Mouse (Mus musculus): ENCODE measurements around the gene Ackr1.

Ackr1 gene

DNA sequence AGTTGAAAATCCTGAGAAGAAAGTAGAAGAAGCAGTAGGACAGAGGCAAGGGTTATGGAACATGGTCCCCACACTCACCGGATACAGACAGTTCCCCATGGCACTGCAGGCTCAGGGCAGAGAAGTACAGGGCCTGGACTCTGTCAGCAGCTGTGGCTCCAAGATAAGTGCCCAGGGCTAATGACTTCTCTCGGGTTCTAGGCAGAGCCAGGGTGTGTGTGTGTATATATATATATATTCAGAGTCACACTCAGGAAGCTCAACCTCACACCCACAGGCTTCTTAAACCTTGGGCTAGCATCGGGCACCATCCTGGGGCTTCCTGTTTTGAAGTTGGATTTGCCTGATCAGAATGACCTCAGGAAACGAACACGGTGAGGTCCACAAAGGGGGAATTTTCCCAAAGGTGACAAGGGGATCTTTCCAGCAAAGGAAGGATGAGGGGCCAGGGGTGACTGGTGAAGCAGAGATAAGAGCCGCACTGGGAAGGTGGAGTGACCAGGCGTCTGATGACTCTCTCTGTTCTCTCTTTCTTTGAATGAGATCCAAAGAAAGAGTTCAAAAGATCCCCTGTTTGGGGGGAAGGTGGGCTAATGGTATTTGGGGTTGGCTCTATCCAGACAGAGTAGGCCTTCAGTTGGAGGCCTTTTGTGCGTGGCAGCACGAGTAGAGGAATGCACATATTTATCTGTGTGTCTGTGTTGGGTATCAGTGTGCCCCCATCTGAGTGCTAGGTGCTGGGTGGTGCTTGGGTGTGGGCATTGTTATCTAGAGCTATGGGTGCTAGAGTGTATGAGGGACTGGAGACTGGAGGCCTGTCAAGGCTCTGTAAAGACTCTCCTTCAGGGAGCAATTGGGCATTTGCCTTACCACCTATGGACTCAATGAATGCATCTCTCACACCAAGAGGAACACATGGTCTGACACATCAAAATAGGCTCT, at the start of gene Ackr1:
Ackr1 (minus strand) TSS at position 439 of the 942 bp plus-strand sequence.
- DNase-seq (ENCODE audit: low read depth, low spot score) = no peak

DNA sequence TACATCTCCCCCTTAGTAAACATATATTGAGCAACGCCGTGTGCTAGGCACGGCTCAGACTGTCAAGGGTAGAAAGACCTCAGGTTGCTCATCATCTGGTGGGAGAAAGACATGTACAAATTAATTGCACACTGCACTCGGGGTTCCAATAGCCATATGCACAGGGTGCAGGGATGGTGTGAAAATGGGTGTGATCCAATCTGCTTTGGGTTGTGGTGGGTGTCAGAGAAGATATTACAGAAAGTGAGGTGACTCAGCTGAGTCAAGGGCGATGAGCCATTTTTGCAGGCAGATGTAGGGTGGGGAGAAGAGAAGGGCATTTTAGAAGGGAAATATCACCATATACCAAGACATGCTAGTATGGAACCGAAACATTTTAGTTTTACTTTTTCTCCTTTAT, 47.9 kb upstream of the Ackr1 start:
- no peak for DNase-seq (ENCODE audit: low read depth, low spot score)

DNA sequence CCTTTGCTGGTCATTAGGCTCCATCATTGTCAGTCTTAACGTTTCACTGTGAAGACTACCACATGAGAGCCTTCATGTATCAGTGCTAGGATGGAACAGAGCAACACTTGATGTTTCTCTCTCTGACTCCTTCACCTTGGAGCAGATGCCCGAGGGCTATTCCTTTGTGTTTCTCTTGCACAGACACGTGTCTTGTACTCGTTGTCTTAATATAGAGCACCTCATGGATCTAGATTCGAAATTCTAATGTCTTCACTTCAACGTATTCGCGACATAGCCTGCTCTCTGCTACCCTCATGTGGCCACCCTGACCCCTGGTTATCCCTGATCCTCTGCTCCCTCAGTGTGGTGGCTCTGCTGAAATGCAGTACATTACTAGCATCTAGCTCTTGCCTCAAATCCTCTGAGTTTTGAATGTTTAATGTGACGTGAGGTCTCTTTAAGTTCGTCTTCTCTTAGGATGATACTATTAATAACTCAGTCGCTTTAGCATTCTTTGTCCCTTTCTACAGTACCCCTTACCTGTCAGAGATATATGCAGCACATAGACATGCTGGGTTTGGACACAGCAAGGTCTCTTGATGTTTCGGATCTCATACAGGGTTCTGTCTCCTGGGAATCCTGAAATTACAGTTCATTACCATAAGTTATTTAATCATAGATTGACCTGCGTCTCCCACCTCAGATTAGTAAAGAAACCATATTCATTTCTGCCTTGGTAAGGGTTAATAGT, 44.0 kb upstream of the Ackr1 start:
- DNase-seq (ENCODE audit: low read depth, low spot score) = peak; percentile 62

DNA sequence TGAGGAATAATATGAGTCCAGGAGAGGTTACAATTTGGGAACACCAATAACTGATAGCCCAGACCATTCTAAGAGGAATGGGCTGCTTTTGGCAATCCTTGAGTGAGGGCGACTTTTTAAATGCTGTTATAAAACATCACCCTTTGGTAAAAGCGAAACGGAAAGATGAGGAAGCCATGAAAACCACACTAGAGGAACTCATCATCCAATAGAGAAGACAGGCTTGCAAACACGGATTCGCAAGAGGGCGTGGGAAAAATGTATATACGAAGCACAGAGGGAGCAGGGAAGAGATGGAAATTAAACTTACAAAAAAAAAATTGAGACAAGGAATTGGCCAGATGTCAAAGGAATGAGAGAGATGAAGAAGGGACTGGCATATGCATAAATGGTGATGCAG, 40.5 kb upstream of the Ackr1 start:
- DNase-seq (ENCODE audit: low read depth, low spot score) = no peak

DNA sequence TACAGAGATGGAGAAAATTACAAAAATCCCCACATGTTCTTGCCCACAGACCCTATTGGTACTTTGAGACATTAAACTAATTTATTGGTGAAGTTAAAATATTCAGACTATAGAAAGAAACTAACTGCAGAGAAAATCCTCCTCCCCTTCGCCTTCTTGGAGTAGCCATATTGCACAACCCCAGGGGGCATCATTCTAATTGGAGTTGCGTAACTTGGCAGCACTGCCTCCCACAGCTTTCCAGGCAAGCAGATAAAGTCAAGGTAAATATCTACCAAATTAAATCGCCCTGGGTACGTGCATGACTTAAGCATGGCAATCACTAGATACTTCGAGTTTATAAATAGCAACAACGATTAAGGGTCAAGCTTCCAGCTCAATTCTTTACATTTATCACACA, 38.0 kb upstream of the Ackr1 start:
- DNase-seq (ENCODE audit: low read depth, low spot score) = no peak

DNA sequence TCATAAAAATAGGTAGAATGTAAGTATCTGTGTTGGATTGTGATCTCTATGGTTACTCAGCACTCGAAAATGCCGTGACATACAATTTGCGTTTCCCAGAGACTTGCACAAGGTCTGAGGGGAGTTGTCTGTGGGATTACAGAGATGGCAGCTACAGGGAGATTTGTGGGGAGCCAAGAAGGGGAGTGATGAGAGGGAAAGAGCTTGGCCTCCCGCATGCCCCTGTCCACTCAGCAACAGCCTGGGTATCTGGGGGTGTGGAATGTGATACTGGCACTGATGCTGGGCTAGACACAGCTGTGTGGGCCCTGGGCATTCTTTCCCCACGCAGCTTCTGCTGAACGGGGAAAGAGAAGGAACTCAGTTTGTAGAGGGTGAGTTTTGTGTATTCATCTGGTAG, 36.9 kb upstream of the Ackr1 start:
- DNase-seq (ENCODE audit: low read depth, low spot score) = no peak

DNA sequence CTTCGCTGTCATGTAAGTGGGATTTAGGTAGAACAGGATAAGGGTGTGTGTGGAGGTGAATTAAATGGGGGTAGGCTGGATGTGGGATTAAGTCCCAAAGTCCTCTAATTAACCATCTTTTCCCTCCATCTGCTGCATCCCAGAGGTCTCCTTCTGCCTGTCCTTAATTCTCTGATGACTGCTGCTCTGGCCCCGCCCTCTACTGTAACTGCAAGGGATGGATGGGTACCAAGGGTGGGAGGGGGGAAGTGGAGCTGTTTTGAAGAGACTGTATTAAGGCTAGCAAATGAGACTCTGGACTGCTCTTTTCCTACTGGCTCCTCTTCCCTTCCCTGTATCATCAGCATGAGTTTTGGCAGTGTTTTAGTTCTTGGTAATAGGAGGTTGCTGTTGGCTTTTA, 36.1 kb upstream of the Ackr1 start:
- DNase-seq (ENCODE audit: low read depth, low spot score) = no peak

DNA sequence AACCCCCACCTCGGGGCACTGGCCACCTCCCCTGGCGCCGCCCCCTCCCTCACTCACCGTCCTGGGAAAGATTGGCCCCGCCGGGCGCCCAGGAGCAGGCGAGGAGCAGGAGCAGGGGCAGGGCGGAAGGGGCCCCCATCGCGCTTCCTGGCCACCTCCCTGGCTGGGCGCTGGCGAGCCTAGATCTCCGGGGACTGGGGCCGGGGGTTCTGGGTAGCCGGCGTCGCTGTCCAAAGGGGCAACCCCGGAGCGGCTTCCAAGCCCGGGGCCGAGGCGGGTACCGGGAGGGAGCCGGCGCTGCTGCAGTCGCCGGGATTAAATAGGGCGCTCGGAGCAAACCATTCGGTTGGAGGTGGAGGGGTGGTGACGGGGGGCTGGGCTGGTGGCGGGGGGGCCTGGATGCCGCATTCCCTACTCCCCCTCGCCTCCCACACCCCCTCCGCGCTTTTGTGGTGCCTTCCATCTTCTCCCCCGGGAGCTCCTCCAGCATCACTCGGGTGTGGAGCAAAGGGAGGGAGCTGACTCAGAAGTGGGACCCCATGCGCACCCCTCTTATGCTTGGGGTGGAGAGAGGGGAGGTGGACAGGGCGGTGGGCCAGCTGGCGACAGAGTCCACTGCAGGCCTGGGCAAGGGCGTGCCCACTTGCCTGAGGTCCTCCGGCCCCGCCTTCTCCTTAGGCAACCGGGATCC, 34.0 kb upstream of the Ackr1 start, which contains the start of gene Cadm3:
Cadm3 (minus strand) TSS at position 340 of the 691 bp plus-strand sequence.
- peak; percentile 18 for DNase-seq (ENCODE audit: low read depth, low spot score)

DNA sequence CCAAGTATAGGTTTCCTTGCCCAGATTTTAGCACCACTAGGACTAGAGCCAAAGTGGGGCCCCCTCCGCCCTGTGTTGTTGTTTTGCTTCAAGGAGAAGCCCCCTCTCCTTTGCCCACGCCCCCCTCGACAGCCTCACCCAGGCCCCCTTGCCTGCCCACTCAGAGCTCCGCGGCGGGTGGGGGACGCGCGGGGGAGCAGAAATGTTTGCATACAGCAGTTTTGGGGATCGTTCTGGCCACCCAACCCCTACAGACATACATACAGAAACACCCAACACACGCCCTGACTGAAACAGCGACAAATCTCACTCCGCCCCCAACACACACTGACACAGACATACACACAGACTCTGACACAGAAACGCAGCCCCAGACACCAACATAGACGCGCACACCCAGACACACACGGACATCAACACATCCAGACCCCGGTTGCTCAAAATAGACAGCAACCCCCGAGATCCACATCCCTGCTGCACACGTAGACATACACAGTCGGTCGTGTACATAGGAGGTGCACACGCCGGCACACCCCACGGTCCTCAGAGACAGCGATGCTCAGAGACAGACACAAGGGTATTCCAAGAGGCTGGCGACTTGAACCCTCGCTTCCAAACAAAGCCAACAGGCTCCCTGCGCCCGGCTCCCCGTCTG, 33.3 kb upstream of the Ackr1 start:
- peak; percentile 33 for DNase-seq (ENCODE audit: low read depth, low spot score)

DNA sequence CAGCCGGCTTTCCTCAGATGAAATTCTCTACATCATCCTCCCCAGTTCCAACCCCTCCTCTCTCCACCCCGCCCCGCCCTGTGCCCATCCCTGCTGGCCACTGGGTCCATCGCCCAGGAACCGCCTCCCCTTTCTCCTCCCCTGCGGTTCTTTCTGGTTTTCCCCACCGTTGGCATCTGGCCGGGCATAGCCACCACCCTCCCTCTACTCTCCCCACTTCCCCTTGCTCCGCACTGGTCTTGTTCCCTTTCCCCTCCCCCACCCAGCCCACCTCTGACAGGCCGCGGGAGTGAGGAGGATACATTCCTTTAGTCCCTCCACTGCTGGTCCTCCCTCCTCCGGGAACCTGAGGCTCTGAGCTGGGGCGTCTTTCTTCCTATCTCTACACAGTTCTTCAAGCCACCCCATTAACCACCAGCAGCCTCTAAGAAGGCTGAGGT, 32.4 kb upstream of the Ackr1 start:
- peak; percentile 34 for DNase-seq (ENCODE audit: low read depth, low spot score)

DNA sequence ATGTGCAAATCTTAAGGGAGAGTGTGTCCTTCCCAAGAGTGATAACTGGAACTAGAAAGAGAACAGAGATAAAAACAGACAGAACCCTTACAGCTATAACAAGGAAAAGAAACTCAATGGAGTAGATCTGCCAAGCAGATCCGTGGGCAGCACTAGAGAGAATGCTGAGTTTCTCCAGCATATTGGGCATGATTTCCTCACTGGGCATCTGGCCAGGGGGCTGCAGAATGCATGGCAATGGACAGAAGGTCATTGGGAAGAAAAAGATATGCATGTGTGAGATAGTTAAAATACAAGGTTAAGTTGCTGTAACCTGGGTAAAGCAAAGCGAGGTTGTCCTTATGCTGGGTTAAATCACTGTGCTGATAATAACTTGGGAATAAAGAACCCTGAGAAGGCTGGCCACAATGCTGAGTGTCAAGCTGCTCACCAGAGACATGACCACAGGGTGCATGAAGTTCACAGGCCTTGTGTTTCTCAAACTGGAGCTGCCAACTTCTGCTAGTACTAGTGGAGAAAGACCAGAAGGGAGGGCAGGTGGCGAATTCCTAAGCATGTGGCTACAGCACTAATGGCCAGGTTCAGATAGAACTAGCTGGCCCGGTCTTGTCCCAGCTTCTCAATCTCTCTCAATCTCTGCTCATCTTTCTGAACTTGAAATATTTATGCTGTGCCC, 30.7 kb upstream of the Ackr1 start:
- DNase-seq (ENCODE audit: low read depth, low spot score) = no peak

DNA sequence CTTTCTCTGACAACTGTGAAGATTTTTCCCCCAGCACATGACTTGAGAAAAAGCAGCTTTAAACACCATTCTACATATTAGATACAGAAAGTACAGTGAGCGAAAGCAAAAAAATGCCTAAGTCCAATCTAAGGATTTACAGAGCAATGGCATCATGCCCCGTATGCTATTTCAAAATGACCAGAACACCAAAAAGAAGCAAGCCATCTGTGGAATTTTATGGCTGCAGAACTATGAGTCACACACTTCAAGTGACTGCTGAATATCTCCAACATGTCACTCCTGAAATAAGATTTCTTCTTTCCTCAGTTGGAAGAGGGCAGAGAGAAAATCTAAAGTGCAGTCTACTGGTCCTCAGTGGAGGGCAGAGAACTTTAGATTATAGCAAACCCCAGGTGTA, 29.9 kb upstream of the Ackr1 start:
- DNase-seq (ENCODE audit: low read depth, low spot score) = no peak

DNA sequence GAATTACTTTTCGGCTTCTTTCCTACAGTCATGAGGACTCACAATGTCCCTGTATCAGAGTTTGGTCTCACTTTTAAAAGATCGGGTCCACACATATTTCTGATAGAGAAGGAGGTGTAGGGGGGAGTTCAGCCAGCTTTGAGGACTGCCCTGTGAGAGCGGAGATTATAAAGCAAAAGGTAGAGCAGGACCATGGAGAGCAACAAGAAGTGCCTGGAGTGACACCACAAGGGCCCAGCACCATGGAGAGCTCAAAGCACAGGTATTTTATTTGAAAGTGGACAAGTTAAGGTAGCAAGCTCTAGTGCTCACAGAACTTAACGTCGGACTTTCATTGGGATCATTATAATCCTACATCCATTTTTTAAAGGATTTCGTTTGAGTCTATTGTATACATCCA, 28.1 kb upstream of the Ackr1 start:
- peak; percentile 85 for DNase-seq (ENCODE audit: low read depth, low spot score)

DNA sequence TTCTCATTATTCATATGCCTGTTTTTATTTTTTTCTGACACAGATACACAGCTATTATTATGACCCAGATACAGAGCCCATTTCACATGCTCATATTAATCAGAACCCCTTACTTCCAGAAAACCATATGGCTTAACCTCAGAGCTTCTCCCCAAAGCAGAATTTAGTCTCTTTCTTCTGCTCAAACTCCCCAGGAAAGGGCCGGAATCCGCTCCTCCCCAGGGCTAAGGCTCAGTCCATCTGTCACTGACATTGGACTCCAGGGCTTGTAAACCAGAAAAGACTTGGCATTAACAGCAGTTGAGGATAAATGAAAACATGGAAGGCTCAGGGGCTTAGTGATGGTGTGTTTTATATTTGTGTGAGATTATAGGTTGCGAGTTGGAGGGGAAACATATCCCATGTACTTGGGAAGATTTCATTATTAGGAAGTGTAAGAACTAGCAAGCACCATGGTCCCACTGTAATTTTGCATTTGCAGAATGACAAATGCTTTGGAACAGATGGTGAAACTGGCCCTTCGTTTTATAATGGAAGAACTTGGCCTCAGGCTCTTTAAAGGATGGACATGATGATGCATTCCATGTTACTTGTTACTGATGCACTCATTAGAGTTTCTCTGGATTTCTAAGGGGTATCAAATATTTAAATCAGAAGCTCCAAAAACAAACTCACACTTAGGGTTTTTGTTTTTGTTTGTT, 26.2 kb upstream of the Ackr1 start:
- DNase-seq (ENCODE audit: low read depth, low spot score) = no peak

DNA sequence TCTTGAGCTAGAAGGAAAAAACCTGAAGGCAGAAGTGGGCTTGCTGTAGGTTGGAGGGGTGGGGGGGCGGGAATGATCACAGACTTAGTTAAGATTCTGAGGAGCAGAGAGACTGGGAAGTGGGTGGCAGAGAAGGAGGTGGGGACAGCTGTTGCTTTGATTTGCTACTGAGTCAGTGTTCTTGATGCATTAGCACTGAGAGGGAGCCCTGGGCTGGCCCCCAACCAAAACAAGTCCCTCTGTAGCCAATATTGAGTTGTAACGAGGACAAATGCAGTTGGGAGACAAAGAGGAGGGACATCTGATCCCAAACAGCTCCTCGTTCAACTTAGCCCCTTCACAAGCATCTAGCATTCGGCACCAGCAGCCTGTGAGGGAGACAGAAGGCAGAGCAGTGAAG, 24.2 kb upstream of the Ackr1 start:
- DNase-seq (ENCODE audit: low read depth, low spot score) = no peak

DNA sequence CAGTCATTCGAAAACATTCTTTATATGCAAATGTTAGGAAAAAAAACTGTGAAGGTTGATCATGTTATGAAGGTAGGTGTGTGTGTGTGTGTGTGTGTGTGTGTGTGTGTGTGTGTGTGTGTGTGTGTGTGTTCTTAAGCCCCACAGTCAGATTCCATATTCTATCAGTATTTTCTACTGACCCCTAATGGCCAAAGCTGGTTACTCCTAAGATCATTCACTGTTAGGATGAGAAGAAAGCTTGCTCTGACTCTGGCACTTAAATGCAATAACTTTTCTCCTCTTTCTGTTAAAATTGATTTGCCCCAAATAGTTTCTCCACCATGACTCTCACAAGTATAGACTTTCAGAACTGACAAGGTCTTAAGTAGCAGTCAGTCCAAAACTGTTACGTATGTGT, 23.1 kb upstream of the Ackr1 start:
- peak; percentile 17 for DNase-seq (ENCODE audit: low read depth, low spot score)

DNA sequence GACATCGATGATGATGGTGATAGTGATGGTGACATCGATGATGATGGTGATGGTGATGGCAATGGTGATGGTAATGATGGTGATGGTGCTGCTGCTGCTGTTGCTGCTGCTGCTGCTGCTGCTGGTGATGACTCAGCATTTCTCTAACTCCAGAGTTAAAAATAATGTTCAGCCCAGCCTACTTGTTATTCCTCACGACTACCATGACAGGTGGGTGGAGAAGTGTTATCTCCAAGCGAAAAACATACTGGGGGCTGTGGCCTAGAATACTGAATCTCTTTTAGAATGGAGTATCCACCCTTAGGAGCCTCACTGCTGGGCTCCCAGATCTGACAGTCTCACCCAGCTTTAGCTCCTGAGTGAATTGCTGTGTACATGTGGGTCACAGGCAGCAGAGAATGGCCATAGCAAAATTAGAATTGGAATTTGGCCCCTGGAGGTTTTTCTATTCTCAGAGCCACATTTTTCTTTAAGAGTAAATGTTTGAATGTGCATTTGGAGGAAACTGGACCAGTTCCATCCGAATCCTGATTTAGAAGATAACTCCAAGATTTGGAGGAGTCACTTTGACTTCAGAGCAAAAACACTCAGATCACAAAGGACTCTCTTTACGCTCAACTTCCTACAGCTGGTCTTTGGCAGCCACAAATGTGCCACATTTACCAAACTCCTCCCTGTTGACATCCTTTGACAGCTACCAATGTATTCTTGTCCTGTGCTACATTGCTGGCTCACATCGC, 21.7 kb upstream of the Ackr1 start:
- no peak for DNase-seq (ENCODE audit: low read depth, low spot score)

DNA sequence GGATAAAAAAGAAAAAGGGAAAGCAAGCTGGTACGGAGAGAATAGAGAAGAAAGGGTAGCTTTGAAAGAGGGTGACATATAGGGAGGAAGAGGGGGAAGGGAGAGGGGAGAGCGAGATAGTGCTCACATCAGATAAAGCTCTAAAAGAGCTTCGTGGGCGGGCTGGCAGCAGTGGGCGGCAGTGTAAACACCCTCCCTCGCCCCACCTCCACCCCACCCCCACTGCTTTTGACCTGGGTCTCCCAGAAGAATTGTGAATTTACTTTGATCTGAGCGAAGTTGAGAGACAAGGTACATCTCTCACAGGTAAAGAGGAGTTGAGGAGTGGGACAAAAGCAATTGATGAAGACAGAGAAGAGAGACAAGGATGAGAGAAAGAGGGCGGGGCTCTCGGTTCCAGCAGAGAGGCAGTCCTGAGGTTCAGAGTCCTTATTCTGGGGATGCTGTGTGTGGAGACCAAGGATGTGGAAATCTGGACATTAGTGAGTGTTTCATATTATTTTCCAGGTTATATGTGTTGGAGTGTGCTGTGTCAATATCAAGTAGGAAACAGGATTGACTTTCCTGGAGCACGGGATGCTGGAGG, 16.9 kb upstream of the Ackr1 start, which contains the start of gene Aim2:
Aim2 (plus strand) TSS at position 508 of the 586 bp plus-strand sequence.
- DNase-seq (ENCODE audit: low read depth, low spot score) = peak; percentile 9

DNA sequence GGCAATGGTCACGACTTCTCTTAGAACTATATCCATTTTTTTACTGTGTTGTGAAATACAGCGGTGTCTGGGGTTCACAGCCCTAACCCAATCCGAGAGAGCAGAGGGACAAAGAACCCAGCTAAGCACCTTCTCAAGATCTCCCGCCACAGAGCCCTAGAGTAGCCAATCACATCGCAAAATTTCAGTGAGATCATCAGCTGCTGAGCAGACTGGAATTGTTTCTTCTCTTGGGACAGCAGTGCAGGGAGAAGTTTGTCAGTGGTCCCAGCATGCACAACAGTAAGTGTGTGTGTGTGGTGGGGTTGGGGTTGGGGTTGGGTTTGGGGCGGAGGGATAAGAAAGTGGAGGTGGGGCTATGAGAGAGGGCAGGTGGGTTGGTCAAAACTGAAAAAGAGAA, 16.4 kb upstream of the Ackr1 start:
- peak; percentile 90 for DNase-seq (ENCODE audit: low read depth, low spot score)
